Mouse (Mus musculus) kidney, postnatal 0 days (tissue): ENCODE data around the gene Ift52. TPM values are rescaled to one million over a fixed set of nuclear protein-coding genes. Genes with fewer than 3 reads are reported as not detected.
A peak's percentile ranks its signal among the peaks of the same experiment; 100 is the strongest.

Experiments
- ATAC-seq: fragments of 200-750 bp; cut with Nextera tagmentation; replicated peaks from 2 replicates; pipeline ENCODE4 v1.8.0; 2017; ENCODE audit warnings: low read depth, moderate number of reproducible peaks, moderate TSS enrichment, moderate library complexity; ENCODE audit not compliant: low FRiP score
- DNase-seq: peaks from one replicate; pipeline ENCODE4 v3.0.0-alpha.2; 2016; ENCODE audit warnings: low spot score
- H3K27ac ChIP-seq: fragments of 300-500 bp; sonication (generic); 2 replicates; pipeline ENCODE4 v1.5.1; 2014; ENCODE audit warnings: mild to moderate bottlenecking
- H3K27me3 ChIP-seq: fragments of 300-500 bp; sonication (generic); 2 replicates; pipeline ENCODE4 v1.6.1; 2014; ENCODE audit warnings: low read length, mixed read lengths; ENCODE audit not compliant: insufficient read depth
- H3K36me3 ChIP-seq: fragments of 300-500 bp; sonication (generic); 2 replicates; pipeline ENCODE4 v1.6.1; 2014; ENCODE audit warnings: low read length, mixed read lengths; ENCODE audit not compliant: insufficient read depth
- H3K4me1 ChIP-seq: fragments of 300-500 bp; sonication (generic); replicated peaks from 2 replicates; pipeline ENCODE4 v1.6.1; 2014; ENCODE audit warnings: antibody characterized with exemption, low read length, mixed read lengths; ENCODE audit not compliant: insufficient read depth
- H3K4me2 ChIP-seq: fragments of 300-500 bp; sonication (generic); 2 replicates; pipeline ENCODE4 v1.6.1; 2014; ENCODE audit warnings: mild to moderate bottlenecking, low read length, moderate library complexity, mixed read lengths
- H3K4me3 ChIP-seq: fragments of 300-500 bp; sonication (generic); replicated peaks from 2 replicates; pipeline ENCODE4 v1.5.1; 2014; ENCODE audit warnings: low read depth, low read length
- H3K9ac ChIP-seq: fragments of 300-500 bp; sonication (generic); 2 replicates; pipeline ENCODE4 v1.6.1; 2014; ENCODE audit warnings: low read depth, low read length
- H3K9me3 ChIP-seq: fragments of 300-500 bp; sonication (generic); replicated peaks from 2 replicates; pipeline ENCODE4 v1.6.1; 2016; ENCODE audit warnings: low read length, inconsistent platforms, mixed read lengths
- CTCF ChIP-seq: IDR thresholded peaks from 2 replicates; pipeline ENCODE4 v1.5.1; 2016; ENCODE audit warnings: antibody characterized with exemption, low read depth, mild to moderate bottlenecking, moderate library complexity
- WGBS: fragments of 180-500 bp; shearing (Covaris S2); extraction: QIAGEN DNeasy Blood & Tissue Kit; methylation state at CpG from one replicate; pipeline ENCODE4 v1.1.7; 2014; 5-methylcytosine and 5-hydroxymethylcytosine counted together
- polyA plus RNA-seq: library from polyadenylated mRNA; unstranded; fragments of >200 nt; fragmentation: Nextera tagmentation; extraction: Ambion mirVana; gene quantifications from 2 replicates; pipeline ENCODE4 v1.2.1, GENCODE M21; 2015

Ift52 gene
- polyA plus RNA-seq, 1 experiment from 2014 or later = 53.5 TPM

DNA sequence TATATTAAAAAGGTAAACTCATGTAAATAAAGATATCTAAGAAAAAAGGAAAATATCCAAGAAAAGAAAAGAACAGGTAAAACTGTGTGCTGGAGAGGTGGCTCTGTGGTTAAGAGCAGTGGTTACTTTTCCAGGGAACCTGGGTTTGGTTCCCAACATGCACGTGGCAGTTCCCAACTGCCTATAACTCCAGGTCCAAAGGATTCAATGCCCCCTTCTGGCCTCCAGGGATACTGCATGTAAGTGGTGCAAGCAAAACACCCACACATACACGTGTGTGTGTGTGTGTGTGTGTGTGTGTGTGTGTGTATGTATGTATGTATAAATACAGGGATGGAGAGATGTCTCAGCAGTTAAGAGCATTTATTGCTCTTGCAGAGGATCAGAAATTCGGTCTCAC, 17.4 kb upstream of the Ift52 start:
- Histone ChIP-seq H3K4me2 (no peak overlapping the region), H3K9ac (no peak overlapping the region), H3K4me3 (no peak overlapping the region), H3K9me3 (no peaks in the 10 kb centered on the region), H3K27me3 (no peaks in the 10 kb centered on the region), H3K4me1 (no peaks in the 10 kb centered on the region), H3K27ac (no peak overlapping the region), H3K36me3 (no peaks in the 10 kb centered on the region)
- peak; percentile 57 for DNase-seq
- TF ChIP-seq CTCF = peak; percentile 74
- WGBS = 28% methylated on average over 3 of the region's 3 CpGs
- no peak for ATAC-seq

DNA sequence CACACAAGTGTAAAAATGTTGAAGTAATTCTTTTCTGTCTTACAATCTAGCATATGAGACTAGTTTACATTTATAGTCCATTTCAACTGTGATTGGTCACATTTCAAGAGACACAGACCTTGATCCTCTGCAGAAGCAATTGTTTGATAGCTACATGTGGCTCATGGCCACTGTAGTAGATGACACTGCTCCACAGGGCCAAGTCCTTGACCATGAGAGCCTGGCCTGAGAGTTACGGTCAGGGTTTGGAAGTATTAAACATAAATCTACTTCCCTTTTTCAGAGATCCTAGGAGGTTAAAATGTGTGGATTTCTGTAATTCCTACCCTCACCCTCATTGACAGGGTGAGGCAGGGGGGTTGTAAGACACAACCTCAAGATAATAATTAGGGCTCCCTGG, 16.1 kb upstream of the Ift52 start:
- no peaks in the 10 kb centered on the region for H3K27me3 ChIP-seq
- no peak overlapping the region for H3K4me2 ChIP-seq
- no peak overlapping the region for H3K27ac ChIP-seq
- H3K36me3 ChIP-seq = no peaks in the 10 kb centered on the region
- no peak overlapping the region for H3K9ac ChIP-seq
- no peaks in the 10 kb centered on the region for H3K9me3 ChIP-seq
- no peak for ATAC-seq
- TF ChIP-seq CTCF = no peak
- no peaks in the 10 kb centered on the region for H3K4me1 ChIP-seq
- DNase-seq = no peak
- WGBS = 65% methylated on average over 1 of the region's 1 CpGs
- no peak overlapping the region for H3K4me3 ChIP-seq

DNA sequence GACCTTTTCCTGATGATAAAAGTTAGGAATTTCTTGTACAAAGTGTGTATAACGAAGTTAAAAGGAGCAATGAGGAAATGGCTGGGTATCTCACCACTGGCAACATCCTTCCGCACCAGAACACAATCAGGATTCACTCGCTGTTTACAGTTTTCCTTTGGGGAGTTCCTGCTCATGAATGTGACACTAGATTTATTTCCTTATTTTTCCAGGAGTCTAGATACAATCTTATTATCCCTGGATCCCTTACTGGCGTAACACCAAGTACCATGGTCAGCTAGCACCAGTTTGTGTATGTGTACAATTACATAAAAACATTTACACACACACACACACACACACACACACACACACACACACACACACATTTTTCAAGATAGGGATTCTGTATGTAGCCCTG, 9.9 kb upstream of the Ift52 start:
- no peak overlapping the region for H3K4me2 ChIP-seq
- H3K36me3 ChIP-seq = no peaks in the 10 kb centered on the region
- no peaks in the 10 kb centered on the region for H3K9me3 ChIP-seq
- H3K4me3 ChIP-seq = no peak overlapping the region
- no peaks in the 10 kb centered on the region for H3K27me3 ChIP-seq
- DNase-seq (no peak), ATAC-seq (no peak)
- H3K9ac ChIP-seq = no peak overlapping the region
- 74% methylated on average over 4 of the region's 4 CpGs for WGBS
- TF ChIP-seq CTCF = no peak
- no peaks in the 10 kb centered on the region for H3K4me1 ChIP-seq
- no peak overlapping the region for H3K27ac ChIP-seq

DNA sequence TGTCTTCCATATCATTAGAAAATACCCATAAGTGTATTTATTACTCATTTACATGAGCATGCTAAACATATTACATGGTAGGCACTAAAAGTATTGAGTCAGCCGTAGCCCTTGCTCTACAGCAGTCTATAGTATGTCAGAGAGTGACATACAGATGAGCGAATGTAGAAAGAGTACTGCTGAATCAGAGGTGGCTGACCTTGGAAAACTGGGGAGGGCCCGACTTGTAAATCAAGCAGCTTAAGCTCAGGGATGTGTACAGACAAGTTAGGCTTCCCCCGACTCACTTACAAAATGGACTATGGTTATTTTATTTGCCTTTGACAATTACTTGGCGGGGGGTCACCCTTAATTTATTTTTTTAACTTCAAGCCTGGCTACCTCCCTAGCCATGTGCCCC, 14.1 kb downstream of the Ift52 start:
- Histone ChIP-seq H3K27ac (no peak overlapping the region), H3K36me3 (peaks cover 51% of the 10 kb centered on the region), H3K9me3 (no peaks in the 10 kb centered on the region), H3K4me1 (no peaks in the 10 kb centered on the region), H3K4me3 (no peak overlapping the region), H3K9ac (no peak overlapping the region), H3K4me2 (no peak overlapping the region), H3K27me3 (no peaks in the 10 kb centered on the region)
- no peak for TF ChIP-seq CTCF
- WGBS = 86% methylated on average over 5 of the region's 5 CpGs
- DNase-seq = no peak
- ATAC-seq = no peak

DNA sequence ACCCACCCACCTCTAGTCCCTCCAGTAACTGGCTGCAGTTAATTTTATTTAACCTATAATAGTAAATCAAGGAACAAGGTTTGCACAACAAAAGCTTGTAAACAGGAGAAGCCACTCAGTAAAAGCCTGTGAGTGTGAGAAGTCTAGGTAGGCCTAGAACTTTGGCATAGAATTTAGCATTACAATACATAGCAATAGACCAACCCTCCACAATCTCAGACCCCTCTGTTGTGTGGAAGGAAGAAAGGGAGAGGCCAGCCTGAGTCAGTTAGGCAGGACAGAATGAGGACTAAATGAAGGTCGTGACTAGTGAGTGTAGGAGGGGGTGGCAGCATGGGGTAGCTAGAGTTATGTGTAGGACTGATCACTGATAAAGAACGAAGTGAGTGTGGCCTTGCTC, 14.6 kb downstream of the Ift52 start:
- H3K36me3 ChIP-seq = peaks cover 51% of the 10 kb centered on the region
- no peaks in the 10 kb centered on the region for H3K27me3 ChIP-seq
- H3K9ac ChIP-seq = no peak overlapping the region
- no peak for TF ChIP-seq CTCF
- ATAC-seq = no peak
- no peaks in the 10 kb centered on the region for H3K4me1 ChIP-seq
- no peak overlapping the region for H3K27ac ChIP-seq
- no peaks in the 10 kb centered on the region for H3K9me3 ChIP-seq
- 86% methylated on average over 2 of the region's 2 CpGs for WGBS
- H3K4me2 ChIP-seq = no peak overlapping the region
- no peak overlapping the region for H3K4me3 ChIP-seq
- no peak for DNase-seq

DNA sequence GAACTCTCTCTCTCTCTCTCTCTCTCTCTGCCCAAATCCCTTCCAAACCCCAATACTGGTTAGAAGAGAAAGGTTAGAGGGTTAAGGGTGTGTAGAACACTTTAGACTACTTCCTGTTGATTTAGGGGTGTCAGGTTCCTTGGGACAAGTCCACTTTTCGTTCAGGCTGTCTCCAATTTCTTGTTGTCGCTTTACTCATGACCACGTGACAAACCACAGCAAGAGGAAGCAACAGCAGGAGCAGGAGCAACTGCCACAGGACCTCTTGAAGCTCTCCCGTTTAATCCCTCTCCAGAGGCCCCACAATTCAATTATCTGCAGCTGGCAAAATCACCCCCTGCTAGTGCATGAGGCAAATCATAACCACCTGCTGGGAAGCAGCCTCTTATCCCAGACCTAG, 15.5 kb downstream of the Ift52 start:
- 51% methylated on average over 4 of the region's 4 CpGs for WGBS

DNA sequence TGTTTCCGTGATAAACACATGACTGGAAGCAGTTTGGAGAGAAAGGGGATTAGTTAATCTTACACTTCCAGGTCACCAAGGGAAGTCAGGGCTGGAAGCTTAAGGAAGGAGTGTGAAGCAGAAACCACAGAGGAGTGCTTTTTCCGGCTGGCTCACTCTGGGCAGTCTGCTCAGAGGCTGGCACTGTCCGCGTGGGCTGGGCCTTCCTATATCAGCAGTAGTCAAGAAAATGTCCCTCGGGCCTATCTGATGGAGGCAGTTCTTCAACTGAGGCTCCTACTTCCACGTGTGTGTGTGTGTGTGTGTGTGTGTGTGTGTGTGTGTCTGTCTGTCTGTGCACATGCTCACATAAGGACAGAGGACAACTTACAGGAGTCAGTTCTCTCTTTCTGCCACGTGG, 22.8 kb downstream of the Ift52 start:
- Histone ChIP-seq H3K27me3 (no peaks in the 10 kb centered on the region), H3K4me2 (no peak overlapping the region), H3K4me1 (no peaks in the 10 kb centered on the region), H3K9ac (no peak overlapping the region), H3K36me3 (peaks cover 54% of the 10 kb centered on the region), H3K27ac (no peak overlapping the region), H3K4me3 (no peak overlapping the region), H3K9me3 (no peaks in the 10 kb centered on the region)
- TF ChIP-seq CTCF = no peak
- DNase-seq (no peak), ATAC-seq (no peak)
- 89% methylated on average over 7 of the region's 7 CpGs for WGBS

More for the DNA sequence above, 15.5 kb downstream of the Ift52 start:
- H3K4me3 ChIP-seq = no peak overlapping the region
- H3K4me1 ChIP-seq = no peaks in the 10 kb centered on the region
- H3K36me3 ChIP-seq = peaks cover 51% of the 10 kb centered on the region
- no peak for ATAC-seq
- H3K4me2 ChIP-seq = no peak overlapping the region
- no peaks in the 10 kb centered on the region for H3K27me3 ChIP-seq
- no peaks in the 10 kb centered on the region for H3K9me3 ChIP-seq
- DNase-seq = no peak
- no peak overlapping the region for H3K27ac ChIP-seq
- no peak overlapping the region for H3K9ac ChIP-seq
- no peak for TF ChIP-seq CTCF
